Mouse (Mus musculus): Measurements from ENCODE around the gene Zfp1.

Gene Zfp1

GRCm38 (mm10) chr8:111705222-111705621, 62.0 kb downstream of the Zfp1 start:
- in situ Hi-C loops (cut with MboI; ENCODE audit: unreplicated experiment in 2 of 2), result loop anchor here in 1 of 2 experiments (25.0 kb wide), 1 partner anchor 1932 kb away; the partner anchor contains the start of genes Mon1b and Syce1l

GRCm38 (mm10) chr8:111705699-111706098, 62.5 kb downstream of the Zfp1 start:
- in situ Hi-C loops (cut with MboI; ENCODE audit: unreplicated experiment in 2 of 2), result loop anchor here in 1 of 2 experiments (25.0 kb wide), 1 partner anchor 1932 kb away; the partner anchor contains the start of genes Mon1b and Syce1l

- in situ Hi-C loops (cut with MboI; ENCODE audit: unreplicated experiment in 2 of 2), result loop anchor here in 1 of 2 experiments (25.0 kb wide), 1 partner anchor 1929 kb away; the partner anchor contains the start of genes Mon1b and Syce1l
Measured at GRCm38 (mm10) chr8:111708265-111708664, 65.1 kb downstream of the Zfp1 start.

GRCm38 (mm10) chr8:111709223-111709622, 66.0 kb downstream of the Zfp1 start:
- in situ Hi-C loops (cut with MboI; ENCODE audit: unreplicated experiment in 2 of 2), result loop anchor here in 1 of 2 experiments (25.0 kb wide), 1 partner anchor 1928 kb away; the partner anchor contains the start of genes Mon1b and Syce1l

- in situ Hi-C loops (cut with MboI; ENCODE audit: unreplicated experiment in 2 of 2), result loop anchor here in 1 of 2 experiments (10.0 to 25.0 kb wide), 2 partner anchors 124 to 1926 kb away; partner anchors contain the start of genes Mon1b and Syce1l
Measured at GRCm38 (mm10) chr8:111710777-111711485, 67.7 kb downstream of the Zfp1 start.

GRCm38 (mm10) chr8:111712135-111712534, 68.9 kb downstream of the Zfp1 start:
- in situ Hi-C loops (cut with MboI; ENCODE audit: unreplicated experiment in 2 of 2), result loop anchor here in 1 of 2 experiments (10.0 to 25.0 kb wide), 2 partner anchors 123 to 1925 kb away; partner anchors contain the start of genes Mon1b and Syce1l

GRCm38 (mm10) chr8:111712588-111712987, 69.4 kb downstream of the Zfp1 start:
- in situ Hi-C loops (cut with MboI; ENCODE audit: unreplicated experiment in 2 of 2), result loop anchor here in 1 of 2 experiments (10.0 to 25.0 kb wide), 2 partner anchors 122 to 1925 kb away; partner anchors contain the start of genes Mon1b and Syce1l

- in situ Hi-C loops (cut with MboI; ENCODE audit: unreplicated experiment in 2 of 2), result loop anchor here in 1 of 2 experiments (10.0 to 25.0 kb wide), 2 partner anchors 122 to 1924 kb away; partner anchors contain the start of genes Mon1b and Syce1l
Measured at GRCm38 (mm10) chr8:111713291-111713690, 70.1 kb downstream of the Zfp1 start.

- in situ Hi-C loops (cut with MboI; ENCODE audit: unreplicated experiment in 2 of 2), result loop anchor here in 1 of 2 experiments (10.0 to 25.0 kb wide), 2 partner anchors 121 to 1923 kb away; partner anchors contain the start of genes Mon1b and Syce1l
Measured at GRCm38 (mm10) chr8:111713817-111714216, 70.6 kb downstream of the Zfp1 start.

GRCm38 (mm10) chr8:111714295-111714694, 71.1 kb downstream of the Zfp1 start:
- in situ Hi-C loops (cut with MboI; ENCODE audit: unreplicated experiment in 2 of 2), result loop anchor here in 1 of 2 experiments (10.0 to 25.0 kb wide), 2 partner anchors 121 to 1923 kb away; partner anchors contain the start of genes Mon1b and Syce1l

- in situ Hi-C loops (cut with MboI; ENCODE audit: unreplicated experiment in 2 of 2), result loop anchor here in 1 of 2 experiments (10.0 to 25.0 kb wide), 2 partner anchors 119 to 1922 kb away; partner anchors contain the start of genes Mon1b and Syce1l
Measured at GRCm38 (mm10) chr8:111715514-111715913, 72.3 kb downstream of the Zfp1 start.

- in situ Hi-C loops (cut with MboI; ENCODE audit: unreplicated experiment in 2 of 2), result loop anchor here in 1 of 2 experiments (10.0 to 25.0 kb wide), 2 partner anchors 118 to 1920 kb away; partner anchors contain the start of genes Mon1b and Syce1l
Measured at GRCm38 (mm10) chr8:111716603-111717487, 73.6 kb downstream of the Zfp1 start.

- in situ Hi-C loops (cut with MboI; ENCODE audit: unreplicated experiment in 2 of 2), result loop anchor here in 1 of 2 experiments (10.0 to 25.0 kb wide), 2 partner anchors 117 to 1920 kb away; partner anchors contain the start of genes Mon1b and Syce1l
Measured at GRCm38 (mm10) chr8:111717488-111717792, 74.2 kb downstream of the Zfp1 start.

- in situ Hi-C loops (cut with MboI; ENCODE audit: unreplicated experiment in 2 of 2), result loop anchor here in 1 of 2 experiments (10.0 to 25.0 kb wide), 2 partner anchors 117 to 1919 kb away; partner anchors contain the start of genes Mon1b and Syce1l
Measured at GRCm38 (mm10) chr8:111717866-111718265, 74.7 kb downstream of the Zfp1 start.

GRCm38 (mm10) chr8:111718937-111719336, 75.7 kb downstream of the Zfp1 start:
- in situ Hi-C loops (cut with MboI; ENCODE audit: unreplicated experiment in 2 of 2), result loop anchor here in 1 of 2 experiments (10.0 to 25.0 kb wide), 2 partner anchors 116 to 1918 kb away; partner anchors contain the start of genes Mon1b and Syce1l

- in situ Hi-C loops (cut with MboI; ENCODE audit: unreplicated experiment in 2 of 2), result loop anchor here in 1 of 2 experiments (25.0 kb wide), 1 partner anchor 1917 kb away; the partner anchor contains the start of genes Mon1b and Syce1l
Measured at GRCm38 (mm10) chr8:111720115-111720544, 76.9 kb downstream of the Zfp1 start.
